In genomic region chr5:97831421-97831820, GRCm38 (mm10) we compare ENCODE assay signal across 31 mouse cellular contexts.
DNase-seq lines count a peak whose midpoint lies in the region; ATAC-seq and TF ChIP-seq lines count a peak whose summit lies in the region.
"Had no signal": no experiment of that assay in that cellular context is flagged by ENCODE, and none has a peak within 500 bp of the region (broad histone marks: within the 10 kb centered on the region; RNA-seq: fewer than 3 reads in every experiment).

No protein-coding gene starts in this region.

- no peak for TF ChIP-seq CTCF in brain, embryonic 14.5 days (IDR thresholded peaks at IDR 0.05; ENCODE audit: borderline replicate concordance, extremely low read depth, insufficient read depth, insufficient read length)

- peak overlapping the region; percentile 41; the same call in 1 of the 2 replicates for H3K27ac ChIP-seq in limb, embryonic 12.5 days
- no peak overlapping the region for H3K27ac ChIP-seq in limb, embryonic 10.5 days
- H3K27ac ChIP-seq: embryonic facial prominence, embryonic 12.5 days; forebrain, embryonic 12.5 days; heart, embryonic 13.5 days; hindbrain, embryonic 13.5 days; kidney, postnatal 0 days; liver, embryonic 15.5 days; lung, embryonic 15.5 days; stomach, postnatal 0 days had no signal

- no peaks in the 10 kb centered on the region for H3K36me3 ChIP-seq in limb, embryonic 12.5 days
- no peaks in the 10 kb centered on the region for H3K36me3 ChIP-seq in limb, embryonic 10.5 days
- H3K36me3 ChIP-seq: embryonic facial prominence, embryonic 12.5 days; forebrain, embryonic 12.5 days; heart, embryonic 13.5 days; hindbrain, embryonic 13.5 days; liver, embryonic 15.5 days; lung, embryonic 15.5 days had no signal

- peaks cover 11% of the 10 kb centered on the region; the same call in 1 of the 2 replicates for H3K4me1 ChIP-seq in limb, embryonic 12.5 days (replicated peaks)
- 0 out of 2 replicates have a peak, but pooled peaks cover 8% of the 10 kb centered on the region for H3K4me1 ChIP-seq in limb, embryonic 10.5 days
- H3K4me1 ChIP-seq: embryonic facial prominence, embryonic 12.5 days; forebrain, embryonic 12.5 days; heart, embryonic 13.5 days; hindbrain, embryonic 13.5 days; liver, embryonic 15.5 days had no signal

- ATAC-seq in limb, embryonic 12.5 days (ENCODE audit: insufficient number of reproducible peaks, insufficient read depth, low FRiP score, low TSS enrichment, low read depth), result no peak
- ATAC-seq: activated CD4-positive, CD25-positive, alpha-beta regulatory T cell, adult 4 months; CD4-positive, CD25-positive, alpha-beta regulatory T cell, adult 4 months; intestine, embryonic 16.5 days; midbrain, embryonic 16.5 days had no signal

- no peak for TF ChIP-seq POLR2A in brain, embryonic 14.5 days (IDR thresholded peaks at IDR 0.05; ENCODE audit: borderline replicate concordance, extremely low read depth, insufficient read depth, insufficient read length, poor library complexity, severe bottlenecking)

- H3K27me3 ChIP-seq in limb, embryonic 12.5 days, result no peaks in the 10 kb centered on the region
- H3K27me3 ChIP-seq in limb, embryonic 10.5 days (ENCODE audit: low read depth, poor library complexity, severe bottlenecking), result no peaks in the 10 kb centered on the region
- H3K27me3 ChIP-seq: embryonic facial prominence, embryonic 12.5 days; forebrain, embryonic 12.5 days; heart, embryonic 13.5 days; hindbrain, embryonic 13.5 days; liver, embryonic 15.5 days; lung, embryonic 15.5 days had no signal

- DNase-seq in gastrocnemius, adult 18-20 months (ENCODE audit: low spot score), result peak; percentile 41
- DNase-seq in gastrocnemius, postnatal 25 days, result no peak
- no peak for DNase-seq in limb, embryonic 10.5 days (ENCODE audit: low spot score)
- peak; percentile 45 for DNase-seq in brain, embryonic 14.5 days (ENCODE audit: low read depth)
- DNase-seq in frontal cortex, postnatal 25 days (ENCODE audit: low spot score in 2 of 2), result no peak
- DNase-seq in thymus, postnatal 14 days, result no peak
- DNase-seq: adrenal gland, adult 8-10 months; cerebellum, adult 8-10 months; cerebellum, postnatal 36 days; kidney, adult 8-10 months; kidney, postnatal 4 days; left cerebral cortex, postnatal 4 days; lung, postnatal 36 days; right cerebral cortex, adult 18-20 months; thymus, adult 18-20 months; thymus, postnatal 36 days had no signal

- WGBS in limb, embryonic 12.5 days, result 73% methylated on average over 1 of the region's 1 CpGs
- 90% methylated on average over 1 of the region's 1 CpGs for WGBS in limb, embryonic 10.5 days

- H3K4me3 ChIP-seq in limb, embryonic 12.5 days (replicated peaks), result no peak overlapping the region
- H3K4me3 ChIP-seq in limb, embryonic 10.5 days, result no peak overlapping the region
- H3K4me3 ChIP-seq: embryonic facial prominence, embryonic 12.5 days; erythroblast, embryonic 14.5 days; forebrain, embryonic 12.5 days; heart, embryonic 13.5 days; hindbrain, embryonic 13.5 days; liver, embryonic 15.5 days; lung, embryonic 15.5 days had no signal

- no peak overlapping the region for H3K4me2 ChIP-seq in limb, embryonic 12.5 days
- H3K4me2 ChIP-seq: embryonic facial prominence, embryonic 12.5 days; forebrain, embryonic 12.5 days; heart, embryonic 13.5 days; hindbrain, embryonic 13.5 days; liver, embryonic 15.5 days; lung, embryonic 15.5 days; midbrain, embryonic 11.5 days had no signal

- no peaks in the 10 kb centered on the region for H3K9me3 ChIP-seq in limb, embryonic 12.5 days
- no peaks in the 10 kb centered on the region for H3K9me3 ChIP-seq in limb, embryonic 10.5 days (replicated peaks)
- H3K9me3 ChIP-seq: embryonic facial prominence, embryonic 12.5 days; forebrain, embryonic 12.5 days; heart, embryonic 13.5 days; hindbrain, embryonic 13.5 days; liver, embryonic 15.5 days; lung, embryonic 15.5 days had no signal

- no peak overlapping the region for H3K9ac ChIP-seq in limb, embryonic 12.5 days (replicated peaks)
- H3K9ac ChIP-seq: embryonic facial prominence, embryonic 12.5 days; forebrain, embryonic 12.5 days; heart, embryonic 13.5 days; hindbrain, embryonic 13.5 days; liver, embryonic 15.5 days; lung, embryonic 15.5 days had no signal

Comparison
In these comparisons a context has a peak if more than half of its experiments do, and no peak if none do; other contexts are left out.
1. DNase-seq: peak in gastrocnemius, adult 18-20 months (single experiment) and brain, embryonic 14.5 days (single experiment); none in gastrocnemius, postnatal 25 days (single experiment), limb, embryonic 10.5 days (single experiment), frontal cortex, postnatal 25 days (0 of 2) and thymus, postnatal 14 days (single experiment).